Comparison of ENCODE assay signal across 19 mouse cellular contexts in the genomic region with DNA sequence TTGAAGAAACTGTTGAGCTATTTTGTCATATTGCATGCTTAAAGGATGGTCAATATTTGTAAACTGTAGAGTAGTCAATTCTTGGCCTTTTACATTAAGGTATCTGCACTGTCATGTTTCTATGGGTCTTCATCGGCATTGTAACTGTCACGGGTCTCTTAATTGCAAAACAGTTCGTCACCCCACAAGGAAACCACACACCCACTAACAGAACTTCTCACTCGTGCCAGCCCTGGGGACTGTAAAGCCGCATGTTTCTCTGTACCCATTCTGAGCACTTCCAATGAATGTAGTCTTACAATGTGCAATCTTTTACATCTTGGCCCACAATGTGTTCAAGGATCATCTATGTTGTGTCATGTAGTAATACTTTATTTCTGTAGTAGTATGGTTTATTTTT.
"Had no signal": no experiment of that assay in that cellular context is flagged by ENCODE, and none has a peak within 500 bp of the region (broad histone marks: within the 10 kb centered on the region; RNA-seq: fewer than 3 reads in every experiment).

No protein-coding gene starts in this region.

- H3K9ac ChIP-seq: intestine, embryonic 15.5 days; liver, embryonic 13.5 days; midbrain, embryonic 12.5 days; midbrain, embryonic 15.5 days; neural tube, embryonic 13.5 days had no signal

- H3K27me3 ChIP-seq: intestine, embryonic 15.5 days; liver, embryonic 13.5 days; megakaryocyte, embryonic 14.5 days; midbrain, embryonic 12.5 days; midbrain, embryonic 15.5 days; neural tube, embryonic 13.5 days had no signal

- H3K4me1 ChIP-seq: intestine, embryonic 15.5 days; midbrain, embryonic 12.5 days had no signal

- ATAC-seq: intestine, embryonic 15.5 days; midbrain, embryonic 15.5 days had no signal

- H3K36me3 ChIP-seq: intestine, embryonic 15.5 days; liver, embryonic 13.5 days had no signal

- H3K4me2 ChIP-seq: intestine, embryonic 15.5 days; liver, embryonic 13.5 days; midbrain, embryonic 12.5 days; midbrain, embryonic 15.5 days; neural tube, embryonic 13.5 days had no signal

- DNase-seq: kidney, adult 18-20 months; kidney, adult 9 months; kidney, postnatal 25 days; layer of hippocampus, adult 9-11 months; liver, embryonic 13.5 days; lung, adult 2 months; lung, postnatal 14 days; thymus, adult 2 months; thymus, postnatal 14 days; thymus, postnatal 4 days had no signal

- H3K27ac ChIP-seq: intestine, embryonic 15.5 days; kidney, postnatal 0 days; layer of hippocampus, adult 2 months; left cerebral cortex, adult 2 months; liver, embryonic 13.5 days; midbrain, embryonic 12.5 days; midbrain, embryonic 15.5 days; neural tube, embryonic 13.5 days; stomach, postnatal 0 days had no signal

- H3K4me3 ChIP-seq: intestine, embryonic 15.5 days; layer of hippocampus, adult 2 months; left cerebral cortex, adult 2 months; liver, embryonic 13.5 days; midbrain, embryonic 12.5 days; midbrain, embryonic 15.5 days; neural tube, embryonic 13.5 days had no signal

- H3K9me3 ChIP-seq: intestine, embryonic 15.5 days; liver, embryonic 13.5 days; megakaryocyte, embryonic 14.5 days; midbrain, embryonic 12.5 days; midbrain, embryonic 15.5 days; neural tube, embryonic 13.5 days had no signal
